Comparison of ENCODE assay signal across 8 mouse cellular contexts in the genomic region with DNA sequence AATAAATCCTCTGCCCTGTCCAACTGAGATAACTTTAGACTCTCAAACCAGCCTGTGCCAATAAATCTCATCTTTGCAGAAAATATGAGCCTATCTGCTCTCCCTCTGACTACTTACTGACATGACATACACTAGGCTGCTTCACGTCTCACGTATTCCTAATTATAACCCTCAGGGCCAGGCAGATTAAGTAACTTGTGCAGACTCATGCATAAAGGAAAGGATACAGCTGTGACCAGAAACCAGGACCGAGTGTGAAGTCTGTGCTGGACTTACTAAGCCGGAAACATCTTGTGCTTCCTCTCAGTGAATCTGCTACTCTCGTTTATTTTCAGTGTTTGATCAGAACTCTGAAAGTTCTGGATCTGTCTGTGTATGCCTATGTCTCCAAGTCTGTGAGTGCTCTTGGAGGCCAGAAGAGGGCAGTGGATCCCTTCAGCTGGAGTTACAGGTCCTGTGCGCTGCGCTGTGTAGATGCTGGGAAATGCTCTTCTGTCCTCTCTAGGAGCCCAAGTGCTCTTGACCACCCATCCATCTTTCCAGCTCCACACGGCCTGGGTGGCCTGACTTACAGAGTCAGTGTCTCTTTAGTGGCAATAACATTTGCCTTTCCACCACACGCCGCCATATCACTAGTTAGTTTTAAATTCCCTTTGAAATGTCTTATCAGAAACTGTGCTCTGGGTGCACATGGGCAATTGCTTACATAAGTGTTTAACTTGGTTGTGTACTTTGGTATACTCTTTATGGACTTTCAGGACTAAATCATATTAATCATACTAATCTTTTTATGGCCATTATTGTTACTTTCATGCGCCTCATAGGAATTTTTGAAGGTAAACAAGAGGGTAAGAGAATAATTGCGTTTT. TPM values are rescaled to one million over a fixed set of nuclear protein-coding genes. Genes with fewer than 3 reads are reported as not detected.
DNase-seq lines count a peak whose midpoint lies in the region; ATAC-seq lines count a peak whose summit lies in the region.

No protein-coding gene starts in this region.

- WGBS in heart, embryonic 15.5 days: 53% methylated on average over 12 of the region's 12 CpGs
- WGBS in heart, embryonic 10.5 days: 63% methylated on average over 12 of the region's 12 CpGs

- H3K4me1 ChIP-seq in heart, embryonic 15.5 days (replicated peaks): peaks cover 8% of the 10 kb centered on the region
- H3K4me1 ChIP-seq in heart, embryonic 10.5 days: peaks cover 10% of the 10 kb centered on the region

- H3K36me3 ChIP-seq in heart, embryonic 15.5 days: no peaks in the 10 kb centered on the region
- H3K36me3 ChIP-seq in heart, embryonic 10.5 days: no peaks in the 10 kb centered on the region

- no peaks in the 10 kb centered on the region for H3K9me3 ChIP-seq in heart, embryonic 15.5 days (replicated peaks)
- no peaks in the 10 kb centered on the region for H3K9me3 ChIP-seq in heart, embryonic 10.5 days

- ATAC-seq in heart, embryonic 15.5 days (replicated peaks; ENCODE audit: insufficient number of reproducible peaks, insufficient read depth, low FRiP score, low read depth): 0 out of 2 replicates have a peak, but pooled peaks have one; percentile 50

- H3K4me3 ChIP-seq in heart, embryonic 15.5 days: no peak overlapping the region
- no peak overlapping the region for H3K4me3 ChIP-seq in heart, embryonic 10.5 days

- H3K27me3 ChIP-seq in heart, embryonic 15.5 days: no peaks in the 10 kb centered on the region
- no peaks in the 10 kb centered on the region for H3K27me3 ChIP-seq in heart, embryonic 10.5 days (ENCODE audit: insufficient read depth, poor library complexity, severe bottlenecking)

- intact Hi-C loops in heart, postnatal 10 days (cut with DNase I): no loop called here

- H3K9ac ChIP-seq in heart, embryonic 15.5 days: no peak overlapping the region

- no peak for DNase-seq in heart, embryonic 10.5 days (ENCODE audit: low spot score)
- DNase-seq in A20 (ENCODE audit: low read depth, low spot score): peak; percentile 57
- peak; percentile 75 for DNase-seq in ZHBTc4 (ENCODE audit: low read depth, low spot score)
- DNase-seq in heart, postnatal 10 days: peak; percentile 44
- peak; percentile 45 for DNase-seq in mesoderm, embryonic 11.5 days (ENCODE audit: low read depth, low spot score)
- DNase-seq in Muller cell, postnatal 12 days (ENCODE audit: inconsistent ontology term): no peak
- no peak for DNase-seq in layer of hippocampus, postnatal 36 days

- H3K4me2 ChIP-seq in heart, embryonic 15.5 days: no peak overlapping the region

- H3K27ac ChIP-seq in heart, embryonic 15.5 days: no peak overlapping the region; the same call in 1 of the 2 replicates
- H3K27ac ChIP-seq in heart, embryonic 10.5 days: no peak overlapping the region

RNA-seq across cellular contexts. Expression of gene Arl14, which starts 13.5 kb away (rescaled TPM):
- polyA plus RNA-seq in heart, embryonic 15.5 days (2015; fragmentation: Nextera tagmentation; extraction: Ambion mirVana): 0.15 TPM in 1 of 2 replicates, not detected in the other
- not detected in 2 replicates for polyA plus RNA-seq in heart, embryonic 10.5 days (2016; fragmentation: Nextera tagmentation; extraction: Ambion mirVana)
- not detected for total RNA-seq in heart, postnatal 10 days (2021)
- total RNA-seq in layer of hippocampus, postnatal 36 days (2021): not detected

Comparison
In these comparisons a context has a peak if more than half of its experiments do, and no peak if none do; other contexts are left out.
1. DNase-seq: peak in A20 (single experiment), ZHBTc4 (single experiment), heart, postnatal 10 days (2 of 2) and mesoderm, embryonic 11.5 days (single experiment); none in heart, embryonic 10.5 days (single experiment), Muller cell, postnatal 12 days (single experiment) and layer of hippocampus, postnatal 36 days (0 of 2).